Mouse (Mus musculus) layer of hippocampus, postnatal 14 days (tissue): Measurements from ENCODE around the gene Tmem239. TPM values are rescaled to one million over a fixed set of nuclear protein-coding genes. Genes with fewer than 3 reads are reported as not detected.

Experiments used
- DNase-seq, 2 experiments: peaks; one replicate each; pipeline ENCODE4 v3.0.0; 2021 to 2022; ENCODE audit warnings: low spot score in 2 of 2, mixed read lengths in 1 of 2
- total RNA-seq, 2 experiments: library from RNA; stranded (reverse); gene quantifications; 2 replicates each; pipeline ENCODE4 v1.2.3; 2021

The Tmem239 gene
- total RNA-seq, 2 experiments from 2014 or later, result not detected

DNA sequence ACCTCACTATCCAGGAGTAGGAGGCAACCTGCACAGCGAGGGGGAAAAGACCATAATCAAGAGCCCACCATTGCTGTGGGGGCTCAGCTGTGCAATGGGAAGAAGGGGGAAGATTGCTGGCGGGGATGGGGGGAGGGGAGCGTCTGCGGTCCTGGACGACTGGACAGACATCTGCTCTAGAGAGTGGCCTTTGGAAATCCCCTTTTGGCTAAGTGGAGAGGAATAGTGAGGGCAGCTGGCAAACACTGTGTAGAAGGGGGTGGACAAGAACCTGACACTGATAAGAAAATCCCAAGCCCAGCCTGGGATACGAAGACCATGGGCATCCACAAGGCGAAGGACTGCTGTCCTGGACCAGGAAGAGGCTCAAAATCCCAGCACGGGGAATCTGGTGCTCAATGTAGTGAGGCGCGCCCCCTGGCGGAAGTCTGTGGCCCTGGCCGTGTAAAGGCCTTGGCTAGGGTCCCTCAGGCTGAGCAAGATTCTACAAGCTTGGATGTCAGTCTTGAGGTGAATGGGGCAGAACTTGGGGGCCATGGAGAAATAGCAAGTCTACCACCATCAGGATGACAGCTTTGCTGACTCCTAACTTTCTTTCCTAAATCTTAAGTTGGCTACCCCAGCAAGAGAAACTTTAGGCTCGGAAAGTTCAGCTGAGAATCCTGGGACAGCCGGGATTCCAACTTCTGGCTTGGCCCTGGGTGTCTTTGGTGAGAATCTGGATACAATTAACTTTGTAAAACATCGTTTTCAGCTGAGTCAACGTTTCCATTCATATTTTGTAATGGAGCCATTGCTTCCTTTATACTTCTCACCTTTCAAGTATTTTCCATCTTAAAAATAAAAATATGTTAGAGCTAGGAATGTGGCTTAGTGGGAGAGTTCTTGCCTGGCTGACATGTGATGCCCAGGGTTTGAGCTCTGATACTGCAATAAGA lies 5.5 kb downstream of the Tmem239 start:
- DNase-seq, result peak; percentile 72 to 81

DNA sequence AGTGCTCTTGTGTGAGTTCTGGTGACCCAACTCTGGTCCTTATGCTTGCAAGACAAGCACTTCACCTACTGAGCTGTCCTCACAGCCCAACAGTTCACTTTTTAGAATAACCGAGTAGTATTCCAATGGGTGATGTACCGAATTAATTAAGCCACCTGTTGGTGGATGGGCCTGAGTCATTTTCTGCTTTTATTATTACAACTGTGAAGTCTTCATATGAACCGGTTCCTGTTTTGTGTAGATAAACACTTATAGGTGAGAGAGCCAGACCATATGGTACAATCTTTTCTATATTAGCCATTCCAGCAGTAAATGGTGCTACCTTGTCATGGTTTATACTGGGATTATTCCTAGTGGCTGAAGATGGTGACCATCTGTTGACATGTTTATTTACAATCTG lies 6.5 kb downstream of the Tmem239 start:
- DNase-seq, result no peak

- no peak for DNase-seq
These were observed 8.0 kb downstream of the Tmem239 start for GRCm38 (mm10) chr2:130414094-130414856.

DNA sequence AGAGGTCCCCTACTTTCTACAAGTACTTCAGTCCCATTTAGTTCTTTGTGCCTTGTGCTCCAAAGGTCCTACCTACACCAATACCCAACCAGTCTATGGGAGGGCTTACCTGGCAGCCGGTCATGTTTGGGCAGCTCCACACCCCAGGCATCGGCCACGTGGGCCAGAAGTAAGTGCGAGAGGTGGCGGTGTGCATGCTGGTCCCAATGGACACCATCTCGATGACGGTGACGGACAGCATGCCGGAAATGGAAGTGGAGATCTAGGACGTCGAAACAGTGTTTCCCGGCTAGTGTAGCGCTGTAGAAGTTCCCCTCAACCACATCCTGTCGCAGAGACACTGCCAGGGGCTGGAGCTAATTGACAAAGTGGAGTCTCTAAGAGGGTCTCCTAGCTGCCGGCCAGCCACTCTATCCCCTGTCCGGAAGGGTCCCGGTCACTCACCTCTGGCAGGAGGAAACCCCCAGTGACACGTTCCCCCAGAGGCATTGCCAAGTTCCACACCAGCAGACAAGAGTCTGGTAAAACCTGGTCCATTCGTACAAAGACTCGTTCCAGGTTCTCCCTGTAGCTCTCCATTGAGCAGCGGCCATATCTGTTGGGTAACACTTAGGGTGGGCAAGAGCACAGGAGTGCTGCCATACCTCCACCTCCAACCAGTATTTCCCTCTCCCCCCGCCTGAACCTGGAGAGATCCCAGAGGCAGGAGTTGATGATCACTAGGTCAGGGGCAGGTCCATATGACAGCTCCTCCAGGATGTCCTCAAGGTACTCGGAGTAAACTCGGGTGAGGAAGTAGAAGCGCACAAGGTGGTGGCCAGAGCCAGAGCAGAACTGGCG lies 15.7 kb downstream of the Tmem239 start:
- no peak for DNase-seq

GRCm38 (mm10) chr2:130423397-130424125 lies 17.3 kb downstream of the Tmem239 start:
- peak in 1 of 2 experiments; percentile 78 for DNase-seq

- peak; percentile 93 to 95 for DNase-seq
These were observed 18.0 kb downstream of the Tmem239 start, which contains the start of the genes Vps16 and Pced1a for GRCm38 (mm10) chr2:130424126-130424853. TSS of gene Vps16 (plus strand) at chr2:130424339. TSS of gene Pced1a (minus strand) at chr2:130424701.

DNA sequence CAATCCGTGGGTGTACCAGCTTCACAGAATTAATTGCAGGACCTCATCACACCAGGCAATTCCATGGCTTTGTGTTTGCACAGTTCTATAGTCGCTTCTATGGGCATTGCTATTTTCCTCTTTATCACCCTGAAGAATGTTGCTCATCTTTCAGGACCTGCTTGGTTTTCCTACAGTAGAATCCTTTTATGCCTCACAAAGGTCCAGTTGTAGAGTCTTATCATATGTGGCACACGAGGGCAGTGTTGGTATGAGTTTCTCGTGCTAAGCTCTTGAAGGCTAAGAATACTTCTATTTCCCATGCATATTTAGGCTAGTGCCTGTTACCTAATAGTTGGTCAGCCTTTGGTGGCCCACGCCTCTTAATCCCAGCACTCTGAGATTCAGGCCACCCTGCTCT lies 18.8 kb downstream of the Tmem239 start:
- no peak for DNase-seq

GRCm38 (mm10) chr2:130429851-130430250 lies 23.6 kb downstream of the Tmem239 start:
- peak in 1 of 2 experiments; percentile 24 for DNase-seq

GRCm38 (mm10) chr2:130430484-130430883 lies 24.2 kb downstream of the Tmem239 start:
- no peak for DNase-seq

GRCm38 (mm10) chr2:130432157-130432556 lies 25.9 kb downstream of the Tmem239 start:
- no peak for DNase-seq

DNA sequence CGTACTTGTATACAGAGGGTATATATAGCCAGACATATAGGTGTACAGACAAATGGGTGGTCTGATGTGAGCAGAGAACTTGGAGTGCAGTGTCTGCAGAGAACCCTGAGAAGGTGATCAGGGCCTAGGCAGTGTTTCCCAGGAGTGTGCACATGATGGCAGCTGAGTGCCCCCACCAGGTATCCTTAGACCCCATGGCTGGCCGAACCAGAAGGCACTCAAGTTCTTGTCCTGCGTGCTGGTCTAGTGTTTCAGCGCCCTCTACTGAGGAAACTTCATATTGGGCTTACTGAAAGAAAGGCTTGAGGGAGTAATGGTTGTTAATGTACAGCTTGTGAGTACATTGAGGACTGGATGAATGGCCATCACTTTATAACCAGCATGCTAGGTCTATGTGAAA lies 26.9 kb downstream of the Tmem239 start:
- DNase-seq, result peak in 1 of 2 experiments; percentile 71

GRCm38 (mm10) chr2:130436769-130437168 lies 30.5 kb downstream of the Tmem239 start:
- no peak for DNase-seq

GRCm38 (mm10) chr2:130438861-130439260 lies 32.6 kb downstream of the Tmem239 start:
- DNase-seq, result no peak

GRCm38 (mm10) chr2:130439840-130440480 lies 33.7 kb downstream of the Tmem239 start:
- no peak for DNase-seq

- DNase-seq, result no peak
These were observed 35.9 kb downstream of the Tmem239 start for GRCm38 (mm10) chr2:130442162-130442561.

- no peak for DNase-seq
These were observed 42.2 kb downstream of the Tmem239 start for GRCm38 (mm10) chr2:130448449-130448848.

GRCm38 (mm10) chr2:130449021-130449793 lies 42.9 kb downstream of the Tmem239 start:
- DNase-seq, result no peak

GRCm38 (mm10) chr2:130449794-130450433 lies 43.6 kb downstream of the Tmem239 start, which contains the start of gene Ptpra:
TSS of gene Ptpra (plus strand) at chr2:130450278.
- DNase-seq, result peak; percentile 92
